Mouse (Mus musculus) lung, postnatal 0 days (tissue): ENCODE data around the gene Ccdc124.

Experiments
- CTCF ChIP-seq: IDR thresholded peaks from 2 replicates; pipeline ENCODE4 v1.5.1; 2016; ENCODE audit warnings: antibody characterized with exemption, mild to moderate bottlenecking
- EP300 ChIP-seq: IDR thresholded peaks from 2 replicates; pipeline ENCODE4 v1.6.1; 2016; ENCODE audit warnings: antibody characterized with exemption, mild to moderate bottlenecking, control low read depth

DNA sequence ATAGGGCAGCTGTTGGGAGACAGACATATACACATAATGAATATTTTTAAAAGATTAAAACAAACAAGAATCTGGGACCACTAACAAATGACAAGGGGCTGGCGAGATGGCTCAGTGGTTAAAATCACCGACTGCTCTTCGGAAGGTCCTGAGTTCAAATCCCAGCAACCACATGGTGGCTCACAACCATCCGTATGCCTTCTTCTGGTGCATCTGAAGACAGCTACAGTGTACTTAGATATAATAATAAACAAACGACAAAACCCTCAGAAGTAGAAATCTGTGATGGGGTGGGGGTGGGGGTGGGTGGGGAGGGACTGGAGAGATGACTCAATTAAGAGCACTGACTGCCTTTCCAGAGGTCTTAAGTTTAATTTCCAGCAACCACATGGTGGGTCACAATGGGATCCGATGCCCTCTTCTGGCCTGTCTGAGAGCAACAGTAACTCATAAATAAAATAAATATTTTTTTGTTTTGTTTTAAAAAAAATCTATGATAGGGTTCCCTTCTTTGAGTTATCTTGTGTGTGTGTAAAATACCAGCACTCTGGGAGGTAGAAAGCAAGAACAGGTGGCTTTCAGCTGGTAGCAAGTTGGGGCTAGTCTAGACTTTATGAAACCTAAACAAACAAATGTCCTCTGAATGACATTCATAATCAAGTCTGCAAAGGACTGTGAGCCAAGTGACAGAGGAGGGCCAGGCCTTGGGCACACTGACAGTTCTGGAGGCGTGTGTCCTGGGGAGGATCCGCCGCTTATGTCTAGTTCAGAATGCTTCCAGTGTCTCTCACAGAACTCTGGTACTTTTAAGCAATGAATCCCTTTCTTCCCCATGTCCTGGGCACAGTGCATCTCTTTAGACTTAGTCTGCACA, 46.6 kb upstream of the Ccdc124 start:
- TF ChIP-seq CTCF (peak; percentile 32), EP300 (no peak)
